Mouse (Mus musculus) hindbrain, embryonic 16.5 days (tissue): Measurements from ENCODE around the gene Gsk3b. TPM values are rescaled to one million over a fixed set of nuclear protein-coding genes. Genes with fewer than 3 reads are reported as not detected.
A peak's percentile ranks its signal among the peaks of the same experiment; 100 is the strongest.

ENCODE experiments used
- ATAC-seq: fragments of 200-750 bp; cut with Nextera tagmentation; 2 replicates; pipeline ENCODE4 v1.8.0; 2017; ENCODE audit warnings: moderate TSS enrichment, moderate library complexity
- H3K27ac ChIP-seq: fragments of 300-500 bp; sonication (generic); 2 replicates; pipeline ENCODE4 v1.5.1; 2014; ENCODE audit warnings: low read depth, mild to moderate bottlenecking, control low read depth, low read length, moderate library complexity
- H3K27me3 ChIP-seq: fragments of 300-500 bp; sonication (generic); replicated peaks from 2 replicates; pipeline ENCODE4 v1.6.1; 2014; ENCODE audit warnings: low read length; ENCODE audit not compliant: control insufficient read depth, insufficient read depth
- H3K36me3 ChIP-seq: fragments of 300-500 bp; sonication (generic); 2 replicates; pipeline ENCODE4 v1.6.1; 2014; ENCODE audit warnings: mild to moderate bottlenecking, low read length, moderate library complexity, mixed read lengths; ENCODE audit not compliant: control insufficient read depth, insufficient read depth
- H3K4me1 ChIP-seq: fragments of 300-500 bp; sonication (generic); 2 replicates; pipeline ENCODE4 v1.6.1; 2014; ENCODE audit warnings: low read depth, low read length; ENCODE audit not compliant: control insufficient read depth, insufficient read depth
- H3K4me2 ChIP-seq: fragments of 300-500 bp; sonication (generic); 2 replicates; pipeline ENCODE4 v1.6.1; 2014; ENCODE audit warnings: mild to moderate bottlenecking, low read length, control low read depth, moderate library complexity
- H3K4me3 ChIP-seq: fragments of 300-500 bp; sonication (generic); 2 replicates; pipeline ENCODE4 v1.5.1; 2014; ENCODE audit warnings: mild to moderate bottlenecking, low read length, control low read depth, moderate library complexity
- H3K9ac ChIP-seq: fragments of 300-500 bp; sonication (generic); 2 replicates; pipeline ENCODE4 v1.6.1; 2014; ENCODE audit warnings: low read depth, mild to moderate bottlenecking, control low read depth, low read length, moderate library complexity
- H3K9me3 ChIP-seq: fragments of 300-500 bp; sonication (generic); 2 replicates; pipeline ENCODE4 v1.6.1; 2014; ENCODE audit warnings: mild to moderate bottlenecking, low read length, moderate library complexity; ENCODE audit not compliant: control insufficient read depth
- WGBS: fragments of 180-500 bp; shearing (Covaris S2); extraction: QIAGEN DNeasy Blood & Tissue Kit; methylation state at CpG from one replicate; pipeline ENCODE4 v1.1.7; 2014; 5-methylcytosine and 5-hydroxymethylcytosine counted together
- polyA plus RNA-seq: library from polyadenylated mRNA; unstranded; fragments of >200 nt; fragmentation: Nextera tagmentation; extraction: Ambion mirVana; gene quantifications from 2 replicates; pipeline ENCODE4 v1.2.1, GENCODE M21; 2015

Gene Gsk3b
- polyA plus RNA-seq, 1 experiment from 2014 or later, result 131 TPM

- no peak overlapping the region for H3K4me2 ChIP-seq
- no peak overlapping the region for H3K4me3 ChIP-seq
- H3K4me1 ChIP-seq, result no peaks in the 10 kb centered on the region
- ATAC-seq, result no peak
- WGBS, result 97% methylated on average over 5 of the region's 5 CpGs
- no peaks in the 10 kb centered on the region for H3K36me3 ChIP-seq
- H3K27me3 ChIP-seq, result no peaks in the 10 kb centered on the region
- no peaks in the 10 kb centered on the region for H3K9me3 ChIP-seq
- H3K27ac ChIP-seq, result no peak overlapping the region
- no peak overlapping the region for H3K9ac ChIP-seq
Observed at GRCm38 (mm10) chr16:38279794-38280193, 191.0 kb downstream of the Gsk3b start.

- no peak overlapping the region for H3K4me2 ChIP-seq
- H3K4me1 ChIP-seq, result no peaks in the 10 kb centered on the region
- H3K27ac ChIP-seq, result no peak overlapping the region
- WGBS, result 83% methylated on average over 7 of the region's 7 CpGs
- no peaks in the 10 kb centered on the region for H3K9me3 ChIP-seq
- no peaks in the 10 kb centered on the region for H3K36me3 ChIP-seq
- H3K9ac ChIP-seq, result no peak overlapping the region
- no peaks in the 10 kb centered on the region for H3K27me3 ChIP-seq
- H3K4me3 ChIP-seq, result no peak overlapping the region
- no peak for ATAC-seq
Observed at GRCm38 (mm10) chr16:38280951-38281350, 192.2 kb downstream of the Gsk3b start.

GRCm38 (mm10) chr16:38282559-38283160 is 193.9 kb downstream of the Gsk3b start:
- Histone ChIP-seq H3K9ac (no peak overlapping the region), H3K36me3 (no peaks in the 10 kb centered on the region), H3K9me3 (no peaks in the 10 kb centered on the region), H3K4me2 (no peak overlapping the region), H3K4me1 (no peaks in the 10 kb centered on the region), H3K27me3 (no peaks in the 10 kb centered on the region), H3K27ac (no peak overlapping the region), H3K4me3 (no peak overlapping the region)
- ATAC-seq, result no peak
- WGBS, result 83% methylated on average over 7 of the region's 7 CpGs

GRCm38 (mm10) chr16:38283300-38283699 is 194.5 kb downstream of the Gsk3b start:
- no peaks in the 10 kb centered on the region for H3K9me3 ChIP-seq
- ATAC-seq, result peak; percentile 58
- no peak overlapping the region for H3K27ac ChIP-seq
- WGBS, result 13% methylated on average over 3 of the region's 3 CpGs
- H3K36me3 ChIP-seq, result no peaks in the 10 kb centered on the region
- no peak overlapping the region for H3K9ac ChIP-seq
- no peaks in the 10 kb centered on the region for H3K27me3 ChIP-seq
- H3K4me3 ChIP-seq, result no peak overlapping the region
- H3K4me1 ChIP-seq, result no peaks in the 10 kb centered on the region
- no peak overlapping the region for H3K4me2 ChIP-seq

- no peak overlapping the region for H3K9ac ChIP-seq
- H3K4me3 ChIP-seq, result no peak overlapping the region
- no peaks in the 10 kb centered on the region for H3K36me3 ChIP-seq
- H3K27ac ChIP-seq, result no peak overlapping the region
- no peaks in the 10 kb centered on the region for H3K4me1 ChIP-seq
- no peak overlapping the region for H3K4me2 ChIP-seq
- 87% methylated on average over 7 of the region's 7 CpGs for WGBS
- no peaks in the 10 kb centered on the region for H3K9me3 ChIP-seq
- no peaks in the 10 kb centered on the region for H3K27me3 ChIP-seq
- no peak for ATAC-seq
Observed at GRCm38 (mm10) chr16:38285801-38286200, 197.0 kb downstream of the Gsk3b start.

- H3K4me1 ChIP-seq, result no peaks in the 10 kb centered on the region
- no peaks in the 10 kb centered on the region for H3K9me3 ChIP-seq
- H3K4me3 ChIP-seq, result no peak overlapping the region
- no peak overlapping the region for H3K9ac ChIP-seq
- H3K27ac ChIP-seq, result no peak overlapping the region
- no peak overlapping the region for H3K4me2 ChIP-seq
- H3K36me3 ChIP-seq, result no peaks in the 10 kb centered on the region
- ATAC-seq, result no peak
- H3K27me3 ChIP-seq, result no peaks in the 10 kb centered on the region
- WGBS, result 71% methylated on average over 4 of the region's 4 CpGs
Observed at GRCm38 (mm10) chr16:38286541-38286940, 197.7 kb downstream of the Gsk3b start.

GRCm38 (mm10) chr16:38287357-38287756 is 198.6 kb downstream of the Gsk3b start:
- H3K4me2 ChIP-seq, result no peak overlapping the region
- H3K36me3 ChIP-seq, result no peaks in the 10 kb centered on the region
- no peaks in the 10 kb centered on the region for H3K4me1 ChIP-seq
- H3K9ac ChIP-seq, result no peak overlapping the region
- H3K4me3 ChIP-seq, result no peak overlapping the region
- H3K27ac ChIP-seq, result no peak overlapping the region
- ATAC-seq, result no peak
- H3K27me3 ChIP-seq, result no peaks in the 10 kb centered on the region
- WGBS, result 88% methylated on average over 6 of the region's 6 CpGs
- no peaks in the 10 kb centered on the region for H3K9me3 ChIP-seq

- Histone ChIP-seq H3K9ac (no peak overlapping the region), H3K4me2 (no peak overlapping the region), H3K27ac (no peak overlapping the region), H3K4me3 (no peak overlapping the region), H3K4me1 (no peaks in the 10 kb centered on the region), H3K27me3 (no peaks in the 10 kb centered on the region), H3K9me3 (no peaks in the 10 kb centered on the region), H3K36me3 (no peaks in the 10 kb centered on the region)
- ATAC-seq, result no peak
- 88% methylated on average over 3 of the region's 3 CpGs for WGBS
Observed at GRCm38 (mm10) chr16:38287762-38288161, 199.0 kb downstream of the Gsk3b start.

- 37% methylated on average over 6 of the region's 6 CpGs for WGBS
- Histone ChIP-seq H3K27ac (no peak overlapping the region), H3K9ac (no peak overlapping the region), H3K4me3 (no peak overlapping the region), H3K9me3 (no peaks in the 10 kb centered on the region), H3K27me3 (no peaks in the 10 kb centered on the region), H3K36me3 (no peaks in the 10 kb centered on the region), H3K4me2 (no peak overlapping the region), H3K4me1 (no peaks in the 10 kb centered on the region)
- ATAC-seq, result no peak
Observed at GRCm38 (mm10) chr16:38288851-38289250, 200.1 kb downstream of the Gsk3b start.

GRCm38 (mm10) chr16:38290151-38290550 is 201.3 kb downstream of the Gsk3b start:
- H3K27me3 ChIP-seq, result no peaks in the 10 kb centered on the region
- no peaks in the 10 kb centered on the region for H3K9me3 ChIP-seq
- H3K9ac ChIP-seq, result no peak overlapping the region
- ATAC-seq, result no peak
- WGBS, result 74% methylated on average over 2 of the region's 2 CpGs
- no peaks in the 10 kb centered on the region for H3K36me3 ChIP-seq
- H3K4me3 ChIP-seq, result no peak overlapping the region
- H3K4me1 ChIP-seq, result no peaks in the 10 kb centered on the region
- H3K4me2 ChIP-seq, result no peak overlapping the region
- no peak overlapping the region for H3K27ac ChIP-seq
